Mouse (Mus musculus) monocyte, adult 2 months (primary cell): ENCODE data around the gene Ncf1.
A peak's percentile ranks its signal among the peaks of the same experiment; 100 is the strongest.

Experiments
- DNase-seq, 2 experiments: peaks; one replicate each; pipeline ENCODE4 v3.0.0; 2022; ENCODE audit warnings: low spot score in 2 of 2, low read depth in 1 of 2

The Ncf1 gene

GRCm38 (mm10) chr5:134214021-134214806, 15.2 kb downstream of the Ncf1 start:
- DNase-seq = no peak

- no peak for DNase-seq
Observed at GRCm38 (mm10) chr5:134209931-134210554, 19.4 kb downstream of the Ncf1 start.

- no peak for DNase-seq
Observed at GRCm38 (mm10) chr5:134206721-134207120, 22.7 kb downstream of the Ncf1 start.

GRCm38 (mm10) chr5:134193664-134194063, 35.8 kb downstream of the Ncf1 start:
- no peak for DNase-seq

- DNase-seq = no peak
Observed at GRCm38 (mm10) chr5:134188571-134188970, 40.9 kb downstream of the Ncf1 start.

GRCm38 (mm10) chr5:134186961-134187731, 42.3 kb downstream of the Ncf1 start:
- DNase-seq = peak; percentile 59 to 66

GRCm38 (mm10) chr5:134186059-134186458, 43.4 kb downstream of the Ncf1 start:
- DNase-seq = no peak

GRCm38 (mm10) chr5:134183880-134184808, 45.3 kb downstream of the Ncf1 start, which contains the start of gene Gtf2ird2:
TSS of gene Gtf2ird2 (plus strand) at chr5:134184019.
- peak; percentile 95 to 96 for DNase-seq

- no peak for DNase-seq
Observed at GRCm38 (mm10) chr5:134183162-134183561, 46.3 kb downstream of the Ncf1 start.

GRCm38 (mm10) chr5:134182735-134183134, 46.7 kb downstream of the Ncf1 start:
- no peak for DNase-seq

GRCm38 (mm10) chr5:134182172-134182571, 47.3 kb downstream of the Ncf1 start:
- DNase-seq = no peak

- DNase-seq = peak in 1 of 2 experiments; percentile 73
Observed at GRCm38 (mm10) chr5:134179871-134180270, 49.6 kb downstream of the Ncf1 start.

- no peak for DNase-seq
Observed at GRCm38 (mm10) chr5:134178536-134178935, 50.9 kb downstream of the Ncf1 start.

- DNase-seq = peak; percentile 62 to 67
Observed at GRCm38 (mm10) chr5:134176169-134176881, 53.1 kb downstream of the Ncf1 start, which contains the start of gene Rcc1l. TSS of gene Rcc1l (minus strand) at chr5:134176774.

- DNase-seq = no peak
Observed at GRCm38 (mm10) chr5:134175696-134176095, 53.7 kb downstream of the Ncf1 start.

GRCm38 (mm10) chr5:134173206-134173605, 56.2 kb downstream of the Ncf1 start:
- peak in 1 of 2 experiments; percentile 26 for DNase-seq

GRCm38 (mm10) chr5:134170167-134170566, 59.3 kb downstream of the Ncf1 start:
- DNase-seq = no peak
